In genomic region chr13:31503191-31503590, GRCm38 (mm10) we compare ENCODE assay signal across 14 mouse cellular contexts. TPM values are rescaled to one million over a fixed set of nuclear protein-coding genes. Genes with fewer than 3 reads are reported as not detected.
"Had no signal": no experiment of that assay in that cellular context is flagged by ENCODE, and none has a peak within 500 bp of the region (broad histone marks: within the 10 kb centered on the region; RNA-seq: fewer than 3 reads in every experiment).

No protein-coding gene starts in this region.

- H3K9me3 ChIP-seq: limb, embryonic 13.5 days; midbrain, embryonic 13.5 days; neural tube, embryonic 15.5 days had no signal

- H3K27ac ChIP-seq: limb, embryonic 13.5 days; liver, embryonic 14.5 days; midbrain, embryonic 13.5 days; neural tube, embryonic 15.5 days had no signal

- H3K4me1 ChIP-seq: limb, embryonic 13.5 days; midbrain, embryonic 13.5 days; neural tube, embryonic 15.5 days had no signal

- H3K36me3 ChIP-seq: limb, embryonic 13.5 days; midbrain, embryonic 13.5 days; neural tube, embryonic 15.5 days had no signal

- H3K4me2 ChIP-seq: limb, embryonic 13.5 days; midbrain, embryonic 13.5 days; neural tube, embryonic 15.5 days had no signal

- DNase-seq: kidney, postnatal 14 days; left cerebral cortex, postnatal 4 days; lung, adult 18-20 months; right cerebral cortex, adult 18-20 months; right cerebral cortex, postnatal 25 days had no signal

- H3K9ac ChIP-seq: limb, embryonic 13.5 days; liver, embryonic 14.5 days; midbrain, embryonic 13.5 days; neural tube, embryonic 15.5 days had no signal

- H3K27me3 ChIP-seq: limb, embryonic 13.5 days; midbrain, embryonic 13.5 days; neural tube, embryonic 15.5 days had no signal

- H3K4me3 ChIP-seq: limb, embryonic 13.5 days; midbrain, embryonic 13.5 days; neural tube, embryonic 15.5 days had no signal

- ATAC-seq: midbrain, embryonic 13.5 days had no signal

RNA-seq across cellular contexts. Expression of gene A530084C06Rik, which starts 55.9 kb away (rescaled TPM):
- polyA plus RNA-seq: kidney, embryonic 14.5 days; limb, embryonic 13.5 days; lung, embryonic 16.5 days; midbrain, embryonic 13.5 days; midbrain, postnatal 0 days; neural tube, embryonic 11.5 days; neural tube, embryonic 15.5 days; stomach, embryonic 16.5 days had no signal
